Mouse (Mus musculus) neural tube, embryonic 14.5 days (tissue): ENCODE measurements around the gene Fam122a. TPM values are rescaled to one million over a fixed set of nuclear protein-coding genes. Genes with fewer than 3 reads are reported as not detected.

Experiments used
- ATAC-seq: fragments of 200-750 bp; cut with Nextera tagmentation; 2 replicates; pipeline ENCODE4 v1.8.0; 2017; ENCODE audit warnings: low read depth, mild to moderate bottlenecking, moderate TSS enrichment, moderate library complexity
- H3K27ac ChIP-seq: fragments of 300-500 bp; sonication (generic); 2 replicates; pipeline ENCODE4 v1.5.1; 2014; ENCODE audit warnings: low read depth, mild to moderate bottlenecking, control low read depth, low read length, moderate library complexity, mixed read lengths
- H3K27me3 ChIP-seq: fragments of 300-500 bp; sonication (generic); 2 replicates; pipeline ENCODE4 v1.6.1; 2014; ENCODE audit warnings: low read length; ENCODE audit not compliant: control insufficient read depth, insufficient read depth
- H3K36me3 ChIP-seq: fragments of 300-500 bp; sonication (generic); 2 replicates; pipeline ENCODE4 v1.6.1; 2014; ENCODE audit warnings: low read length, mixed read lengths; ENCODE audit not compliant: control insufficient read depth, insufficient read depth
- H3K4me1 ChIP-seq: fragments of 300-500 bp; sonication (generic); 2 replicates; pipeline ENCODE4 v1.6.1; 2014; ENCODE audit warnings: low read length; ENCODE audit not compliant: control insufficient read depth, insufficient read depth
- H3K4me2 ChIP-seq: fragments of 300-500 bp; sonication (generic); 2 replicates; pipeline ENCODE4 v1.6.1; 2014; ENCODE audit warnings: mild to moderate bottlenecking, low read depth, low read length, control low read depth
- H3K4me3 ChIP-seq: fragments of 300-500 bp; sonication (generic); 2 replicates; pipeline ENCODE4 v1.5.1; 2014; ENCODE audit warnings: low read depth, low read length, control low read depth, mixed read lengths
- H3K9ac ChIP-seq: fragments of 300-500 bp; sonication (generic); replicated peaks from 2 replicates; pipeline ENCODE4 v1.6.1; 2014; ENCODE audit warnings: low read depth, mild to moderate bottlenecking, control low read depth, low read length, mixed read lengths
- H3K9me3 ChIP-seq: fragments of 300-500 bp; sonication (generic); 2 replicates; pipeline ENCODE4 v1.6.1; 2016; ENCODE audit warnings: low read length; ENCODE audit not compliant: control insufficient read depth
- WGBS: fragments of 180-500 bp; shearing (Covaris S2); extraction: QIAGEN DNeasy Blood & Tissue Kit; methylation state at CpG from one replicate; pipeline ENCODE4 v1.1.7; 2014; 5-methylcytosine and 5-hydroxymethylcytosine counted together
- polyA plus RNA-seq: library from polyadenylated mRNA; unstranded; fragments of >200 nt; fragmentation: Nextera tagmentation; extraction: Ambion mirVana; gene quantifications from 2 replicates; pipeline ENCODE4 v1.2.1, GENCODE M21; 2014

Gene Fam122a
- polyA plus RNA-seq: 58.9 and 62.5 TPM in 2 replicates

DNA sequence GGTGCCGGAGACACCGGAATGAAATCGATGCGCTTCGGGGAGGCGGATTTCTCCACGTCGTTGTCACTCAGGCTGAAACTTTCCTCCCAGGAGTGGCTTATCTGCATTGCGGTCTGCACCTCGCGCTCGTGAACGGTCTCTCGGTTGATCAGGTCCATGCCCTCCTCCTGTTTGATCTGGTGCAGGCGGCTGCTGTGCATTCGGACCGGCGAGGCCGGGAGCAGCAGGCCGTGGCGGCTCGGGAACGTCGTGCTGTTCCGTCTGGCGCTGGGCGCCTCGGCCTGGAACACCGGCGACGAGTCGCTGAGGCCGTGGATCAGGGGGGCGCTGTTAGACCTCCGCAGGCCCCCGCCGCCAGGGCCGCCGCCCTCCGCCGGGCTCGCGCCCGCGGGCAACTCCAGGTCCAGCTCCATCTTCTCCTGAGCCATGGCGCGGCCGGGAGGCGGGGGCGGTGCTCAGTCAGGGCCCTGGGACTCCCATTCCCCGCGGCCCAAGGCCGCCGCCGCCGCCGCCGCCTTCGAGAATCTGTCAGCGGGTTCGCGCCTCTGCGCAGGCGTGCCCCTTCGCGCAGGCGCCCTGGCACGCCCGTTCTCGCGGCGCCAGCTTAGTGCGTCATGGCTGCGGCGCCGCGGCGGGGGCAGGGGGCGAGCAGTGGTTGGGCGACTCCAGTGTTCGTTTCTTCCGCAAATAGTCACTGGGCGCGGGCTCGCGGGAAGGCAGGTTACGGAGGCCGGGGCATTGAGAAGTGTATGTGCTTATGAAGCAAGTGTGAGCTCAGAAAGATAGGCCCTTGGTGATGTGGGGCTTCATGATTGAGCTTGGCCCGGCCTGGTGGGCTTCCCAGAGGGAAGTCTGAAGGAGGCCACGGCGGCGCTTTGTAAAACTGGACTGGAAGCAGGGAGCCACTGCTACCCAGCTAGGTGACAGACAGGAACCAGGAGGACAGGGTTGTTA lies at the start of gene Fam122a:
TSS of gene Fam122a (minus strand) at position 428 of the 954 bp plus-strand sequence.
- H3K4me1 ChIP-seq: peaks cover 17% of the 10 kb centered on the region
- H3K36me3 ChIP-seq: no peaks in the 10 kb centered on the region
- H3K9me3 ChIP-seq: no peaks in the 10 kb centered on the region
- H3K4me3 ChIP-seq: peak within 1 kb of the TSS; percentile 83
- ATAC-seq: peak; percentile 98
- peak within 1 kb of the TSS; percentile 80 for H3K4me2 ChIP-seq
- under 1% methylated on average over 90 of the region's 92 CpGs for WGBS
- H3K9ac ChIP-seq: peak within 1 kb of the TSS; percentile 89
- H3K27ac ChIP-seq: peak within 1 kb of the TSS; percentile 95
- no peaks in the 10 kb centered on the region for H3K27me3 ChIP-seq

DNA sequence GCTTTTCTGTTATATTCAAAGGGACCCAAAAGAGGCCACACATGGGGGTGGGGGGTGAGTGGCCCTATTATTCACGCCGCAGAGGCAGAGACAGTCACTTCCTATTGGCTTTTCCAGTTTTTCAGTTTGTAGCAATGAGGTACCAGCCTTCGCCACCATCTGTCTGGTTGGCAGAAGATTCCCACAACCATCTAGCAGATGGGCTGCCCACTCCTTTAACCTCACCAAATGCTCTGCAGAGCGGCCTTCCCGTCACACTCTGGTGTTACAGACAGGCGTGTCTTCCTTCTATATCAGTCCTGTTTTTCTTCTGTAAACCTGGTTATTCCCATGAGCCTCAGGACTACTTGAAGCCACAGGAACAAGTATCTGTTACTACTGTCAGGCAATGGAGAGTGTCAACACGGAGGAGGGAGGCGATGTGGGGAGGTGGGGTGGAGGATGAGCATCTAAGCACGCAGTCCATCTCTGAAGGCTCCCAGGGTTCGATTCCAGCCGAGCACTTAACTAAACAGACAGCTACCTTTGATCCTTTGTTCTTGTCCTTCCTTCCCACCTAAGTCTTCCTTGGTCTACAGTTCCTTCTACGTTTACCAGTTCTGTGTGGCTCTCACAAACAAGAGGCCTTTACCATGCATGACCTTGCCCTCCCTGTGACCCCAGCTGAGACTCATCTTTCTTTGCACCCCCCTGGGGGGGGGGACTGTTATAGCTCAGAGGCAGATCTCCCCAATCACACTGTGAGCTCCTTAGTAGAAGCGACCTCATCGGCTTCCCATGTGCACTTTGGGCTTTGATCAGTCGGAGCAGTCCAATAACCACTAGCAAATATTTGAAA lies 46.5 kb upstream of the Fam122a start:
- H3K4me1 ChIP-seq: no peaks in the 10 kb centered on the region
- 69% methylated on average over 15 of the region's 15 CpGs for WGBS
- ATAC-seq: no peak

GRCm38 (mm10) chr19:24521997-24522396 lies 44.8 kb upstream of the Fam122a start:
- no peaks in the 10 kb centered on the region for H3K27me3 ChIP-seq
- no peak overlapping the region for H3K27ac ChIP-seq
- no peaks in the 10 kb centered on the region for H3K9me3 ChIP-seq
- no peaks in the 10 kb centered on the region for H3K4me1 ChIP-seq
- no peak overlapping the region for H3K4me3 ChIP-seq
- no peak overlapping the region for H3K4me2 ChIP-seq
- 87% methylated on average over 7 of the region's 7 CpGs for WGBS
- H3K36me3 ChIP-seq: no peaks in the 10 kb centered on the region
- ATAC-seq: no peak
- H3K9ac ChIP-seq: no peak overlapping the region

More for the DNA sequence above, 46.5 kb upstream of the Fam122a start:
- Histone ChIP-seq H3K9me3 (no peaks in the 10 kb centered on the region), H3K4me3 (no peak overlapping the region), H3K9ac (no peak overlapping the region), H3K27ac (no peak overlapping the region), H3K36me3 (no peaks in the 10 kb centered on the region), H3K27me3 (no peaks in the 10 kb centered on the region), H3K4me2 (no peak overlapping the region)

GRCm38 (mm10) chr19:24521146-24521545 lies 44.0 kb upstream of the Fam122a start:
- H3K9ac ChIP-seq: no peak overlapping the region
- no peak overlapping the region for H3K4me3 ChIP-seq
- WGBS: 65% methylated on average over 9 of the region's 9 CpGs
- no peak overlapping the region for H3K4me2 ChIP-seq
- H3K4me1 ChIP-seq: no peaks in the 10 kb centered on the region
- H3K27me3 ChIP-seq: no peaks in the 10 kb centered on the region
- no peaks in the 10 kb centered on the region for H3K36me3 ChIP-seq
- ATAC-seq: no peak
- H3K9me3 ChIP-seq: no peaks in the 10 kb centered on the region
- no peak overlapping the region for H3K27ac ChIP-seq

DNA sequence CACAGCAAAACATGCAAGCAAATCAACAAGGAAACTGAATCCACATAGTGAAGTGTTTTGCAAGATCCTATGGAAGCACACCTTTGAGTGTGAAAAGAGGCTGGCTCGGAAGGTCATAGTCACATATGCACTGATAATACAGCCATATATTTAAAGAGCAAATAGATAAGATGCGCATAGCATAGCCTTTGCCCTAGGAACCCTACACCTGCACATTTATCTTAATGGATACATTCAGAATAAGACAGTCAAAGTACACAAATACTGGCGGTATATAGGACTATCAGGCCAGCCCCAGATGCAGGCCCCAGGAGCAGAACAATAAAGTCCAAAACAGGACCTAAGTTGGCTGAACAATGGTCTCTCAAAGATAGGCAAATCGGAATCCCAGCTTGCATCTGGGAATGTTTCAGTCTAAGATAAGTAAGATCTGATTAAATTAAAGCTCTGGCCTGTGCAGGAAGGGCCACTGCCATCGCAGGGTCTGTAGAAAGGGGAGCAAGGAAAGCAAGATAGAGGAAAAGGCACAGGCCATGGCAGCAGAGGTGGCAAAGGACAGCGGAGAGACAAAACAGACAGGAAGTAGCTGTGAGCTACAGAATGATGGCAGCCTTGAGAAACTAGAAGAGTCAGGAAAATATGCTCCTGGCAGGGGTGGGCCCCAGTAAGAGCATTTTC lies 42.7 kb upstream of the Fam122a start:
- WGBS: 89% methylated on average over 6 of the region's 6 CpGs
- H3K9me3 ChIP-seq: no peaks in the 10 kb centered on the region
- no peak for ATAC-seq
- H3K36me3 ChIP-seq: no peaks in the 10 kb centered on the region
- no peaks in the 10 kb centered on the region for H3K27me3 ChIP-seq
- no peak overlapping the region for H3K4me3 ChIP-seq
- H3K9ac ChIP-seq: no peak overlapping the region
- H3K27ac ChIP-seq: no peak overlapping the region
- H3K4me2 ChIP-seq: no peak overlapping the region
- no peaks in the 10 kb centered on the region for H3K4me1 ChIP-seq

GRCm38 (mm10) chr19:24518384-24518783 lies 41.2 kb upstream of the Fam122a start:
- Histone ChIP-seq H3K27me3 (no peaks in the 10 kb centered on the region), H3K9me3 (no peaks in the 10 kb centered on the region)
- no peak for ATAC-seq

GRCm38 (mm10) chr19:24517057-24517456 lies 39.9 kb upstream of the Fam122a start:
- Histone ChIP-seq H3K4me3 (no peak overlapping the region), H3K9ac (no peak overlapping the region), H3K27ac (no peak overlapping the region), H3K4me1 (no peaks in the 10 kb centered on the region), H3K4me2 (no peak overlapping the region), H3K9me3 (no peaks in the 10 kb centered on the region), H3K27me3 (no peaks in the 10 kb centered on the region), H3K36me3 (no peaks in the 10 kb centered on the region)
- ATAC-seq: no peak
- WGBS: 90% methylated on average over 7 of the region's 7 CpGs

More at GRCm38 (mm10) chr19:24518384-24518783, 41.2 kb upstream of the Fam122a start:
- H3K4me2 ChIP-seq: no peak overlapping the region
- no peak overlapping the region for H3K9ac ChIP-seq
- no peaks in the 10 kb centered on the region for H3K36me3 ChIP-seq
- no peaks in the 10 kb centered on the region for H3K4me1 ChIP-seq
- no peak overlapping the region for H3K27ac ChIP-seq
- no peak overlapping the region for H3K4me3 ChIP-seq

- H3K4me2 ChIP-seq: no peak overlapping the region
- no peak overlapping the region for H3K27ac ChIP-seq
- H3K4me3 ChIP-seq: no peak overlapping the region
- ATAC-seq: no peak
- no peaks in the 10 kb centered on the region for H3K27me3 ChIP-seq
- no peaks in the 10 kb centered on the region for H3K4me1 ChIP-seq
- H3K9me3 ChIP-seq: no peaks in the 10 kb centered on the region
- H3K9ac ChIP-seq: no peak overlapping the region
- no peaks in the 10 kb centered on the region for H3K36me3 ChIP-seq
- 92% methylated on average over 3 of the region's 3 CpGs for WGBS
Observed at GRCm38 (mm10) chr19:24515941-24516340, 38.8 kb upstream of the Fam122a start.
